Comparison of ENCODE assay signal across 18 mouse cellular contexts in the genomic region with DNA sequence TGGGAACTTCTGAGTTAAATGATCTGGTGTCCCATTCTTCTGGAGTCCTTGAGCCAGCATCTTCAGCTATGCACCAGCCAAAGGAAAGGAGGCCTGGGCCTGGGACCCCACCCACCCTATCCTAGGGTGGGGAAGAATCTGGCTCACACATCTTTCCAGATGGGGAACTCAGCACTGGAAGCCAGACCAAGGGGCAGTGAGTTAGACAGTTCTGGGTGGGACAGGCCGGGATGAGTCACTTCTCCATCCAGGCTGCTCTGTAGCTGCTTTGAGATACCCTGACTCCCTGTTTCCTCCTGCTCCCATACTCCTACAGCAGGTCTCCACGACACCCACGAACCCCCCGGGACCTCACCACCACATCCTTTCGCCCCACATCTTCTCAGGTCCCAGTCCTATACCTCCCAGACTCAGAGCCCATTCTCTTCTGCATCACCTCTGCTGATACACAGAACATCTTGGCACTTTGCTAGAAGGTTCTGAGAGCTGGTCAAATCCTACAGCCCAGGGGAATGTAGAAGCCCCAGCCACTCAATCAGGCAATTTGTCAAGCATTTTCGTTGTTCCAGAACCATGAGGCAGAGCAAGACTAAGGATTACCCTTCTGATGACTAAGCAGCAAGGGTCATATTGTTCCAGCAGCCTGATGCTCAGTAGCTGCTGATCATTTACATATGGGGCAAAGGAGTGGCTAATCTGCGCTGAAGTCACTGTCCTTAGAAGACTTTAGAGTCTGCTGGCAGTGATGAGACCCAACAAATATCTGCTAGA. TPM values are rescaled to one million over a fixed set of nuclear protein-coding genes. Genes with fewer than 3 reads are reported as not detected.
DNase-seq lines count a peak whose midpoint lies in the region; TF ChIP-seq lines count a peak whose summit lies in the region.
"Had no signal": no experiment of that assay in that cellular context is flagged by ENCODE, and none has a peak within 500 bp of the region (broad histone marks: within the 10 kb centered on the region; RNA-seq: fewer than 3 reads in every experiment).

No protein-coding gene starts in this region.

- H3K4me3 ChIP-seq in embryonic fibroblast, embryonic 13.5 days (ENCODE audit: insufficient read depth, low read length): no peak overlapping the region
- H3K4me3 ChIP-seq: embryonic facial prominence, embryonic 15.5 days; forebrain, embryonic 15.5 days; heart, adult 2 months; hindbrain, embryonic 10.5 days; hindbrain, embryonic 15.5 days; kidney, embryonic 15.5 days had no signal

- peaks cover 10% of the 10 kb centered on the region for H3K4me1 ChIP-seq in embryonic fibroblast, embryonic 13.5 days (ENCODE audit: control insufficient read depth, insufficient read depth, low read length)

- no peak for TF ChIP-seq POLR2A in embryonic fibroblast, embryonic 13.5 days (IDR thresholded peaks at IDR 0.05; ENCODE audit: low read depth, low read length)

- intact Hi-C loops in gastrocnemius, postnatal 36 days (cut with DNase I): no loop called here
- intact Hi-C loops in left cerebral cortex, postnatal 36 days (cut with DNase I): no loop called here

- TF ChIP-seq CTCF in embryonic fibroblast, embryonic 13.5 days (IDR thresholded peaks at IDR 0.05; ENCODE audit: borderline replicate concordance, insufficient read depth, low read length): no peak

- peak overlapping the region; percentile 34; the same call in 1 of the 2 replicates for H3K27ac ChIP-seq in embryonic fibroblast, embryonic 13.5 days (ENCODE audit: insufficient read depth, low read length)
- H3K27ac ChIP-seq: embryonic facial prominence, embryonic 15.5 days; forebrain, embryonic 15.5 days; heart, adult 2 months; hindbrain, embryonic 10.5 days; hindbrain, embryonic 15.5 days; kidney, embryonic 15.5 days had no signal

- peak; percentile 95 for DNase-seq in heart, adult 11 months
- DNase-seq in heart, adult 8-10 months (ENCODE audit: low spot score): no peak
- DNase-seq in 3T3-L1 (ENCODE audit: low read depth, low spot score): peak; percentile 75
- peak; percentile 26 to 33 for DNase-seq in gastrocnemius, postnatal 36 days
- no peak for DNase-seq in embryo, embryonic 10 days (ENCODE audit: low spot score)
- no peak for DNase-seq in left cerebral cortex, postnatal 36 days (ENCODE audit: low spot score in 2 of 2)
- DNase-seq: cerebellum, adult 18-20 months; cerebellum, adult 9-11 months; cerebellum, postnatal 36 days; embryo, embryonic 11 days; kidney, adult 2 months had no signal

RNA-seq across cellular contexts. Expression of a gene that starts 34.1 kb away (rescaled TPM):
- total RNA-seq in heart, adult 8-10 months (2022): 10 to 100 TPM; 70.7 to 89.1 (median 82.6) TPM
- 64.4 and 78.2 TPM in 2 replicates for polyA plus RNA-seq in embryonic fibroblast, embryonic 13.5 days (2011; ENCODE audit: insufficient read length, low read depth, missing spikeins)
- 100 to 1,000 TPM in 1 of 2 experiments, 10 to 100 TPM in 1; 97.7 to 113 TPM for total RNA-seq in gastrocnemius, postnatal 36 days (2021)
- 10 to 100 TPM; 54.8 to 60.0 TPM for total RNA-seq in left cerebral cortex, postnatal 36 days (2021)

Comparison
In these comparisons a context has a peak if more than half of its experiments do, and no peak if none do; other contexts are left out.
1. DNase-seq: peak in heart, adult 11 months (single experiment), 3T3-L1 (single experiment) and gastrocnemius, postnatal 36 days (2 of 2); none in heart, adult 8-10 months (single experiment), embryo, embryonic 10 days (single experiment) and left cerebral cortex, postnatal 36 days (0 of 2).